Mouse (Mus musculus): Measurements from ENCODE around the gene Arel1. TPM values are rescaled to one million over a fixed set of nuclear protein-coding genes. Genes with fewer than 3 reads are reported as not detected.

The Arel1 gene
- total RNA-seq, 1 experiment = 31.3 TPM

DNA sequence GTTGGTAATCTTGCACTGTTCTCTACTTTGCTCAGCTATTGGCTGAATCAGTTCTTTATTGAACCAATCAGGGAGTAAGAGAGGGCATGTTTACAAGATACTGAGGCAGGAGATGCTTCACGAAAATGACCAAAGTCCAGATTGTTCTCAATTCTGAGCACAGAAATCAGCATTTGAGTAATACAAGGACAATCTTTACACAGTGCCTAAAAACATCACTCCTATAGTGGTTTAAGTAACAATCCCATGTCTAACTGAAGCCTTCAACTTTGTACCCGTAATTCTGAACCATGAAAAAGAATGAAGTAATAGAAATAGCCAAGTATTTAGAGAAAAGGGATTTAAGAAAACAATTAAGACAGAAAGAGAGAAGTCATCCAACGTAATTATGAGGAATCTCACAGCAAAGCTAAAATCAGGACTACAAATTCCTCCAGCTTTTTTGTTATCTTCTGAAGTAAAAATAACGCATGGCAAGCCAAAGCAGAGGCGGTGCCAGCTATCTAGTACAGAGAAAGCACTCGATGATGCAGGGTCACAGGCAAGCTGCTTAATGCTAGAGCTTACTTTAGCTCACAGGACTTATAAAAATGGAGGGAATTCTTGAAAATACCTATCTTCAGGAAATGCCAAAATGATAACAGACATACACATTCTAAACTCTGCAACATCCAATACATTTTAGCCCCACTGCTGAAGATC, 22.0 kb downstream of the Arel1 start:
- Histone ChIP-seq H3K9me3 (ENCODE audit: control insufficient read depth, insufficient read depth, low read depth, low read length) (no peaks in the 10 kb centered on the region), H3K9ac (ENCODE audit: insufficient read depth, low read depth, low read length, poor library complexity, severe bottlenecking) (no peak overlapping the region), H3K4me1 (ENCODE audit: control insufficient read depth in 2 of 2, insufficient read depth in 2 of 2, low read length in 2 of 2, poor library complexity in 1 of 2) (no peaks in the 10 kb centered on the region), H3K4me3 (ENCODE audit: insufficient read depth in 1 of 2, low read depth in 1 of 2, low read length in 2 of 2, poor library complexity in 1 of 2, severe bottlenecking in 1 of 2) (no peak overlapping the region), H3K36me3 (ENCODE audit: control insufficient read depth, insufficient read depth, low read length, poor library complexity, severe bottlenecking) (peaks cover 4% of the 10 kb centered on the region; the same call in 1 of the 2 replicates), H3K27ac (ENCODE audit: insufficient read depth, low read depth, low read length, poor library complexity, severe bottlenecking) (no peak overlapping the region)
- TF ChIP-seq CHD2 (IDR thresholded peaks at IDR 0.05; ENCODE audit: low read depth, low read length) = no peak
- no peak for TF ChIP-seq HCFC1 (IDR thresholded peaks at IDR 0.05; ENCODE audit: borderline replicate concordance, insufficient read depth, low read length)
- in situ Hi-C loops (cut with MboI; ENCODE audit: low sequenced_read_pairs in 2 of 2, unreplicated experiment in 2 of 2) = no loop called here
- no peak for DNase-seq (ENCODE audit: low read depth, low spot score)

DNA sequence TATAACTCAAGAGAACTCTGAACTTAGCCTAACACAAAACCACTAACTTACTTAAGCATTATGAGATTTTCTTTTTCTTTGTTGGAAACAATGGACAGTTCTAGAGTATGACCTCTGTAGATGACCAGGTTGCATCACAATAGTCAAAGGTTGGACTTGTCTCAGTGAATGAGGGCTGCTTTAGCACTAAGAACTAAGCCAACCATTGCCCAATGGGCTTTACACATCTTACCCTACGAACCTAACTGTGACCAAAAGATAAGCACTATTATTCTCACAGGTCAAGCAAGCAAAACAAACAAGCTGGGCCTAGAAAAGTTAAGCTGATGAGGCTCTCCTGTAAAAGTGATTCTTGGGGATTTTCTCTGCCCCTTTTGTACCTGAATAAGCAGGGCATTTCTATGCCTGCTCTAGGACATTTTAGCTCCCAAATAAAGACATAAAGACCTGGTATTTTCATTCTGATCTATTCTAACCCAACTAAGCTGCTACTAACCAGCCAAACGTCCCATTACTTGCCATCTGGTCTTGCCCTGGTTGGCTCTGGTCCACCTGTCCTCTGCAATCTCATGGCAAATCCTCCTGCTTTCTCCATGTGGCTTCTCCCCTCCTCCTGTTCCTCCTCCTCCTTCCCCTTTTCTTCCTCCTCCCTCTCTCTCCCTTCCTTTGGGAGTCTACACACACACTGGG, 22.7 kb downstream of the Arel1 start:
- H3K4me3 ChIP-seq (ENCODE audit: insufficient read depth in 1 of 2, low read depth in 1 of 2, low read length in 2 of 2, poor library complexity in 1 of 2, severe bottlenecking in 1 of 2) = no peak overlapping the region
- no peaks in the 10 kb centered on the region for H3K4me1 ChIP-seq (ENCODE audit: control insufficient read depth in 2 of 2, insufficient read depth in 2 of 2, low read length in 2 of 2, poor library complexity in 1 of 2)
- in situ Hi-C loops (cut with MboI; ENCODE audit: low sequenced_read_pairs in 2 of 2, unreplicated experiment in 2 of 2) = no loop called here
- peaks cover 6% of the 10 kb centered on the region; the same call in 1 of the 2 replicates for H3K36me3 ChIP-seq (ENCODE audit: control insufficient read depth, insufficient read depth, low read length, poor library complexity, severe bottlenecking)
- no peak for DNase-seq (ENCODE audit: low read depth, low spot score)
- H3K9ac ChIP-seq (ENCODE audit: insufficient read depth, low read depth, low read length, poor library complexity, severe bottlenecking) = no peak overlapping the region
- H3K9me3 ChIP-seq (ENCODE audit: control insufficient read depth, insufficient read depth, low read depth, low read length) = no peaks in the 10 kb centered on the region
- no peak for TF ChIP-seq MAFK (IDR thresholded peaks at IDR 0.05; ENCODE audit: insufficient read depth, low read depth, low read length)
- TF ChIP-seq ZNF384 (IDR thresholded peaks at IDR 0.05; ENCODE audit: low read depth, low read length) = no peak
- TF ChIP-seq HCFC1 (IDR thresholded peaks at IDR 0.05; ENCODE audit: borderline replicate concordance, insufficient read depth, low read length) = no peak
- no peak for TF ChIP-seq CHD2 (IDR thresholded peaks at IDR 0.05; ENCODE audit: low read depth, low read length)
- no peak overlapping the region for H3K27ac ChIP-seq (ENCODE audit: insufficient read depth, low read depth, low read length, poor library complexity, severe bottlenecking)

DNA sequence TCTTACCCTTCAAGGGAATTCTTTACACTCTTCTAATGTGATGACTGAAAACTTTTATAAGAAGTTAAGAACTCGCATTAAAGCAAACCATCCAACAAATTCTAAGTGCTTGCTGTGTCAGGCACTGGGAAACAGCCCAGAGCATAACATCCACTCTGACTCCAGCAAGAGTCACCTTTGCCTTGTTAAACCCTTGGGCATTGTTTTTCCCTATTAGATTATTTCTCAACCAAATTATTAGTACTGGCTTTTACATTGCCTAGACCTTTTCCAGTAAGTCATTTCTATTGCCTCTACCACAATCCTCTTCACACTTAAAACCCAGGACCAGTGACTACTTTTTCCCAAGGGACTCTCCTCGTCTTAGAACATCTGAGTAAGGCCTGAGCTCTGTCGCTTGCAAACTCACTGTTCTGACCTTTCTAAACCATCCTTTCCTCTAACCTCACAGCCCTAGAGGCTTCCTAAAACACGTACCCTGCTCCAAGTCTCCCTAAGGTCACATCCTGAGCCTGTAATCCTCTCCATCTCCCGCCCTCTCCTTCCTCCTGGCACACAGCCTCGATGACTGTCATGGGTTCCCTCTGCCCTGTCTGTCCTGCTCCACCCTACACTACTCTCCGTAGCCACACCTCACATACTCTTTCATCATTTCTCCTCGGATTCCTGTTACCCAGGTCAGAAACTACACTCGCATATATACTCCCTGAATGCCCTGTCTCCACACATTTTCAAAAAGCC, 25.7 kb downstream of the Arel1 start:
- Histone ChIP-seq H3K9ac (ENCODE audit: insufficient read depth, low read depth, low read length, poor library complexity, severe bottlenecking) (no peak overlapping the region), H3K9me3 (ENCODE audit: control insufficient read depth, insufficient read depth, low read depth, low read length) (no peaks in the 10 kb centered on the region), H3K27ac (ENCODE audit: insufficient read depth, low read depth, low read length, poor library complexity, severe bottlenecking) (no peak overlapping the region), H3K4me3 (ENCODE audit: insufficient read depth in 1 of 2, low read depth in 1 of 2, low read length in 2 of 2, poor library complexity in 1 of 2, severe bottlenecking in 1 of 2) (no peak overlapping the region), H3K4me1 (ENCODE audit: control insufficient read depth in 2 of 2, insufficient read depth in 2 of 2, low read length in 2 of 2, poor library complexity in 1 of 2) (peaks cover 0 to 4% of the 10 kb centered on the region in 2 experiments; a peak in 3 of 4 replicates), H3K36me3 (ENCODE audit: control insufficient read depth, insufficient read depth, low read length, poor library complexity, severe bottlenecking) (peaks cover 11% of the 10 kb centered on the region; the same call in 1 of the 2 replicates)
- in situ Hi-C loops (cut with MboI; ENCODE audit: low sequenced_read_pairs in 2 of 2, unreplicated experiment in 2 of 2) = no loop called here
- DNase-seq (ENCODE audit: low read depth, low spot score) = no peak
- TF ChIP-seq CHD2 (IDR thresholded peaks at IDR 0.05; ENCODE audit: low read depth, low read length) (no peak), HCFC1 (IDR thresholded peaks at IDR 0.05; ENCODE audit: borderline replicate concordance, insufficient read depth, low read length) (no peak), ZC3H11A (IDR thresholded peaks at IDR 0.05; ENCODE audit: borderline replicate concordance, low read depth, low read length) (no peak), ZNF384 (IDR thresholded peaks at IDR 0.05; ENCODE audit: low read depth, low read length) (no peak), MAFK (IDR thresholded peaks at IDR 0.05; ENCODE audit: insufficient read depth, low read depth, low read length) (no peak)

DNA sequence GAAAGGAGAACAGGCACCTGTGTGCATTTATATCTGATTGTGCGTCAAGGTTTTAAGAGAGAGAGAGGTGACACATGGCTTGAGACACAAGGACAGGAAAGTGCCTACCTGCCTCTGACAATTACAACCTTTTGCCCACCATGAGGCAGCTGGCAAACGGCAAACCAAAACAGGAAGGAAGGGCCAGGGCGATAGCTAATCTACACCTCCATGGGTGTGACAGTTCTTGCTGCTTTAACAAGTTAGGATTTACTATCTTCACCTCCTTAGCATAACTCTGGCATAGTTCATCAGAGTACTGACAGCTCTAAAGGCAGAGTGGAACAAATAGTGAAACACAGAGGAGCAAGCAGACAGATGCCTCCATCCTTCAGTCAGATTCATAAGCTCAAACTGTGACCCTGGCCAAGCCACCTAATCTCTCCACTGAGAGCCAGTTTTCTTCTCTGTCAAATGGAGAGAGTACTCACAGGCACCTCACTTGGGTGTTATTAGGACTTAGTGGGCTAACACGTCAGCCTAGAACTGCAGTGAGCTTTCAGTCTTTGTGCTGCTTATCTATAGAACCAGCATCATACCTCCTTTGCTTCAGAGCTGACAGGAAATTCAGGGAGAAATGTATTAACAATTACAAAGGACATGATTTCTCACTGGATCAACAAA, 26.4 kb downstream of the Arel1 start:
- no peak for DNase-seq (ENCODE audit: low read depth, low spot score)
- Histone ChIP-seq H3K36me3 (ENCODE audit: control insufficient read depth, insufficient read depth, low read length, poor library complexity, severe bottlenecking) (peaks cover 7% of the 10 kb centered on the region; the same call in 1 of the 2 replicates), H3K9me3 (ENCODE audit: control insufficient read depth, insufficient read depth, low read depth, low read length) (no peaks in the 10 kb centered on the region), H3K4me1 (ENCODE audit: control insufficient read depth in 2 of 2, insufficient read depth in 2 of 2, low read length in 2 of 2, poor library complexity in 1 of 2) (peaks cover 0 to 4% of the 10 kb centered on the region in 2 experiments; a peak in 3 of 4 replicates), H3K9ac (ENCODE audit: insufficient read depth, low read depth, low read length, poor library complexity, severe bottlenecking) (no peak overlapping the region), H3K4me3 (ENCODE audit: insufficient read depth in 1 of 2, low read depth in 1 of 2, low read length in 2 of 2, poor library complexity in 1 of 2, severe bottlenecking in 1 of 2) (no peak overlapping the region), H3K27ac (ENCODE audit: insufficient read depth, low read depth, low read length, poor library complexity, severe bottlenecking) (no peak overlapping the region)
- no peak for TF ChIP-seq ZNF384 (IDR thresholded peaks at IDR 0.05; ENCODE audit: low read depth, low read length)
- TF ChIP-seq MAFK (IDR thresholded peaks at IDR 0.05; ENCODE audit: insufficient read depth, low read depth, low read length) = no peak
- TF ChIP-seq CHD2 (IDR thresholded peaks at IDR 0.05; ENCODE audit: low read depth, low read length) = no peak
- no peak for TF ChIP-seq ZC3H11A (IDR thresholded peaks at IDR 0.05; ENCODE audit: borderline replicate concordance, low read depth, low read length)
- TF ChIP-seq HCFC1 (IDR thresholded peaks at IDR 0.05; ENCODE audit: borderline replicate concordance, insufficient read depth, low read length) = no peak
- in situ Hi-C loops (cut with MboI; ENCODE audit: low sequenced_read_pairs in 2 of 2, unreplicated experiment in 2 of 2) = no loop called here
